Mouse (Mus musculus): ENCODE data around the gene Dnajc7. TPM values are rescaled to one million over a fixed set of nuclear protein-coding genes. Genes with fewer than 3 reads are reported as not detected.
"Not testable (repeated sequence)": the region's sequence is repeated elsewhere in the genome, so short reads cannot be mapped to it uniquely, and the experiment has no call there.

The Dnajc7 gene
- total RNA-seq (2014; fragmentation: Nextera tagmentation) (133 and 176 TPM in 2 replicates), total RNA-seq (2017) (139 and 147 TPM in 2 replicates)

- ATAC-seq (replicated peaks; ENCODE audit: low FRiP score, low TSS enrichment, poor library complexity, severe bottlenecking) = no peak
These were observed at the start of gene Dnajc7 for GRCm38 (mm10) chr11:100619982-100620381. Gene Dnajc7 (minus strand): TSS chr11:100620168.

GRCm38 (mm10) chr11:100659806-100660205 is 39.8 kb upstream of the Dnajc7 start:
- ATAC-seq (replicated peaks; ENCODE audit: low FRiP score, low TSS enrichment, poor library complexity, severe bottlenecking) = no peak

- no peak for ATAC-seq (replicated peaks; ENCODE audit: low FRiP score, low TSS enrichment, poor library complexity, severe bottlenecking)
These were observed 36.5 kb upstream of the Dnajc7 start for GRCm38 (mm10) chr11:100656458-100656857.

GRCm38 (mm10) chr11:100655589-100655988 is 35.6 kb upstream of the Dnajc7 start:
- not testable (repeated sequence) for ATAC-seq (replicated peaks; ENCODE audit: low FRiP score, low TSS enrichment, poor library complexity, severe bottlenecking)

- no peak for ATAC-seq (replicated peaks; ENCODE audit: low FRiP score, low TSS enrichment, poor library complexity, severe bottlenecking)
These were observed 31.8 kb upstream of the Dnajc7 start for GRCm38 (mm10) chr11:100651748-100652147.

GRCm38 (mm10) chr11:100651205-100651604 is 31.2 kb upstream of the Dnajc7 start:
- no peak for ATAC-seq (replicated peaks; ENCODE audit: low FRiP score, low TSS enrichment, poor library complexity, severe bottlenecking)

- no peak for ATAC-seq (replicated peaks; ENCODE audit: low FRiP score, low TSS enrichment, poor library complexity, severe bottlenecking)
These were observed 28.4 kb upstream of the Dnajc7 start for GRCm38 (mm10) chr11:100648405-100648804.

GRCm38 (mm10) chr11:100646265-100646664 is 26.3 kb upstream of the Dnajc7 start:
- ATAC-seq (replicated peaks; ENCODE audit: low FRiP score, low TSS enrichment, poor library complexity, severe bottlenecking) = peak; percentile 87

- no peak for ATAC-seq (replicated peaks; ENCODE audit: low FRiP score, low TSS enrichment, poor library complexity, severe bottlenecking)
These were observed 23.9 kb upstream of the Dnajc7 start for GRCm38 (mm10) chr11:100643612-100644575.

- ATAC-seq (replicated peaks; ENCODE audit: low FRiP score, low TSS enrichment, poor library complexity, severe bottlenecking) = peak; percentile 64
These were observed 20.4 kb upstream of the Dnajc7 start for GRCm38 (mm10) chr11:100640159-100640906.

- no peak for ATAC-seq (replicated peaks; ENCODE audit: low FRiP score, low TSS enrichment, poor library complexity, severe bottlenecking)
These were observed 14.6 kb upstream of the Dnajc7 start for GRCm38 (mm10) chr11:100634530-100634929.

GRCm38 (mm10) chr11:100628862-100629352 is 8.9 kb upstream of the Dnajc7 start:
- no peak for ATAC-seq (replicated peaks; ENCODE audit: low FRiP score, low TSS enrichment, poor library complexity, severe bottlenecking)

- peak; percentile 41 for ATAC-seq (replicated peaks; ENCODE audit: low FRiP score, low TSS enrichment, poor library complexity, severe bottlenecking)
These were observed 8.1 kb upstream of the Dnajc7 start for GRCm38 (mm10) chr11:100628056-100628455.

GRCm38 (mm10) chr11:100626701-100627195 is 6.8 kb upstream of the Dnajc7 start:
- ATAC-seq (replicated peaks; ENCODE audit: low FRiP score, low TSS enrichment, poor library complexity, severe bottlenecking) = peak; percentile 72

GRCm38 (mm10) chr11:100625754-100626700 is 6.1 kb upstream of the Dnajc7 start:
- no peak for ATAC-seq (replicated peaks; ENCODE audit: low FRiP score, low TSS enrichment, poor library complexity, severe bottlenecking)

- no peak for ATAC-seq (replicated peaks; ENCODE audit: low FRiP score, low TSS enrichment, poor library complexity, severe bottlenecking)
These were observed 3.9 kb upstream of the Dnajc7 start for GRCm38 (mm10) chr11:100623867-100624266.

GRCm38 (mm10) chr11:100622714-100623113 is 2.7 kb upstream of the Dnajc7 start:
- peak; percentile 69 for ATAC-seq (replicated peaks; ENCODE audit: low FRiP score, low TSS enrichment, poor library complexity, severe bottlenecking)

GRCm38 (mm10) chr11:100619485-100619975 is 438 bp downstream of the Dnajc7 start:
- peak; percentile 86 for ATAC-seq (replicated peaks; ENCODE audit: low FRiP score, low TSS enrichment, poor library complexity, severe bottlenecking)
